Mouse (Mus musculus) forebrain, embryonic 15.5 days (tissue): ENCODE results near the gene Litaf. TPM values are rescaled to one million over a fixed set of nuclear protein-coding genes. Genes with fewer than 3 reads are reported as not detected.
A peak's percentile ranks its signal among the peaks of the same experiment; 100 is the strongest.

Experiments used
- ATAC-seq: fragments of 200-750 bp; cut with Nextera tagmentation; replicated peaks from 2 replicates; pipeline ENCODE4 v1.8.0; 2017; ENCODE audit warnings: mild to moderate bottlenecking, moderate TSS enrichment, moderate library complexity
- H3K27ac ChIP-seq: fragments of 300-500 bp; sonication (generic); replicated peaks from 2 replicates; pipeline ENCODE4 v1.5.1; 2015; ENCODE audit warnings: mild to moderate bottlenecking, inconsistent platforms
- H3K27me3 ChIP-seq: fragments of 300-500 bp; sonication (generic); 2 replicates; pipeline ENCODE4 v1.6.1; 2015; ENCODE audit warnings: inconsistent platforms
- H3K36me3 ChIP-seq: fragments of 300-500 bp; sonication (generic); 2 replicates; pipeline ENCODE4 v1.6.1; 2015; ENCODE audit warnings: mild to moderate bottlenecking, inconsistent platforms
- H3K4me1 ChIP-seq: fragments of 300-500 bp; sonication (generic); 2 replicates; pipeline ENCODE4 v1.6.1; 2015; ENCODE audit warnings: inconsistent platforms
- H3K4me2 ChIP-seq: fragments of 300-500 bp; sonication (generic); replicated peaks from 2 replicates; pipeline ENCODE4 v1.6.1; 2015; ENCODE audit warnings: mild to moderate bottlenecking, inconsistent platforms
- H3K4me3 ChIP-seq: fragments of 300-500 bp; sonication (generic); 2 replicates; pipeline ENCODE4 v1.5.1; 2015; ENCODE audit warnings: mild to moderate bottlenecking, inconsistent platforms
- H3K9ac ChIP-seq: fragments of 300-500 bp; sonication (generic); replicated peaks from 2 replicates; pipeline ENCODE4 v1.6.1; 2015; ENCODE audit warnings: mild to moderate bottlenecking, inconsistent platforms
- H3K9me3 ChIP-seq: fragments of 300-500 bp; sonication (generic); 2 replicates; pipeline ENCODE4 v1.6.1; 2016; ENCODE audit warnings: inconsistent platforms
- WGBS: fragments of 180-500 bp; shearing (Covaris S2); methylation state at CpG from one replicate; pipeline ENCODE4 v1.1.7; 2015; ENCODE audit warnings: mixed read lengths; 5-methylcytosine and 5-hydroxymethylcytosine counted together
- polyA plus RNA-seq: library from polyadenylated mRNA; unstranded; fragments of >200 nt; fragmentation: Nextera tagmentation; extraction: Ambion mirVana; gene quantifications from 2 replicates; pipeline ENCODE4 v1.2.1, GENCODE M21; 2015

Litaf gene
- 48.2 and 48.5 TPM in 2 replicates for polyA plus RNA-seq

DNA sequence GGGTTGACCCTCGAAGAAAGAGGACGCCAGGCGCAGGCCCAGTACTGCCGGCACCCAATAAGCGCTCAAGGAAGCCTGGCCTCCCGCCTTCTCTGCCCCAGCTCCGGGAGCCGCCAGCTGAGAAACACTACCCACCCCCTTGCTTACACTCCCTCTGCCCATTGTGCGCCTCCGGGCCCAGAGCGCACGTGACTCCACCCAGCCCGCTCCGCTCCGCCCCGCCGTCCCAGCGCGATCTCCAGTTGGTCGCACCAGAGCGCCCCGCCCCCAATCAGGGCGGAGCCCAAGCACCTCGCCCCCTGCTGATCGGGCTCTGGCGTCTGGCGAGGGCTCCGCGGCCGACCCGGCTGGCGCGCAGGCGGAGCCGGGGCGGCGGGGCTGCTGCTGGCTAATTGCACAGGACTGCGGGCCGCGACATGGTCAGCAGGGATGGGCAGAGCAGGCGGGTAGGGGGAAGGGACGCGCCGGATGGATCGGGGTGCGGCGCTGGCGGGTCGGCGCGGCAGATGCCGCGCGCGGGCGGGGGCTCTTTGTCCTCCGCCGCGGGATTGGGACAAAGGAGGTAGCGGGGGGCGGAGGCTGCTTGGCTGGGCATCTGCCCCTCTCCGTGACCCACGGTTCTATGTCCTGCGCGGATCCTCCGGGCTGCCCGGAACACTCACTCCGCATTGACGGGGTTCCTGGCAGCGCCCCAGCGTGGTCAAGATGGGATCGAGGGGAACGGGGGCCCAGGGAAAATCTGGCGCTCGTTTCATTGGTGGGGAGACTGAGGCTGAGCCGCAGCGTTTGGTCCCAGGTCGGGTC lies at the start of gene Litaf:
Litaf (minus strand) TSS at position 129 of the 804 bp plus-strand sequence.
- WGBS: under 1% methylated on average over 77 of the region's 78 CpGs
- Histone ChIP-seq H3K4me1 (peaks cover 64% of the 10 kb centered on the region), H3K27ac (peak within 1 kb of the TSS; percentile 98), H3K4me3 (peak within 1 kb of the TSS; percentile 84), H3K9me3 (no peaks in the 10 kb centered on the region), H3K27me3 (no peaks in the 10 kb centered on the region), H3K4me2 (peak within 1 kb of the TSS; percentile 74), H3K9ac (peak within 1 kb of the TSS; percentile 98), H3K36me3 (0 out of 2 replicates have a peak, but pooled peaks cover 1% of the 10 kb centered on the region)
- peak; percentile 97 for ATAC-seq

- Histone ChIP-seq H3K36me3 (0 out of 2 replicates have a peak, but pooled peaks cover 3% of the 10 kb centered on the region), H3K4me3 (no peak overlapping the region), H3K27me3 (no peaks in the 10 kb centered on the region), H3K4me1 (no peaks in the 10 kb centered on the region), H3K4me2 (no peak overlapping the region), H3K9ac (no peak overlapping the region), H3K9me3 (no peaks in the 10 kb centered on the region), H3K27ac (no peak overlapping the region)
- ATAC-seq: no peak
- WGBS: 60% methylated on average over 4 of the region's 4 CpGs
Observed at GRCm38 (mm10) chr16:11109198-11109740, 43.3 kb upstream of the Litaf start.

DNA sequence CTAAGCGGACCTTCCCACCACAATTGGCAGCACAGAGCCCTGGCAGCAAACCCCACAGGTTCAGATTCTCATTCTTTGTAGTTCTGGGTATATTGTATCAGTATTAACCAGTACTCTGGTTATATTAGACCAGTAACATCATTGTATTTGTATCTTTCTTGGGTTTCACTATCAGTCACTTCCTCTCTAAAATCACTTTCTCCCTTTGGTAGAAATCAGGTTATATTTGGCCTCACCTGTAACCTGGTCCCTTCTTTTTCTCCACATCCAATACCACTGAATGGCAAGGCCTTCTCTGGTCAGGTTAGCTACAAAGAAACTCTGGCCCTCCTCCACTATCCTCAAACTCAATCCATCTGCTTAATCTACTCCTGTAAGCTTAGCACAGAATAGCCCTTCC lies 38.9 kb upstream of the Litaf start:
- 74% methylated on average over 1 of the region's 1 CpGs for WGBS

GRCm38 (mm10) chr16:11097301-11097700 lies 31.3 kb upstream of the Litaf start:
- Histone ChIP-seq H3K27ac (no peak overlapping the region), H3K4me2 (no peak overlapping the region), H3K4me1 (no peaks in the 10 kb centered on the region), H3K9ac (no peak overlapping the region), H3K27me3 (no peaks in the 10 kb centered on the region), H3K9me3 (no peaks in the 10 kb centered on the region), H3K4me3 (no peak overlapping the region), H3K36me3 (peaks cover 5% of the 10 kb centered on the region; the same call in 1 of the 2 replicates)
- no peak for ATAC-seq
- 71% methylated on average over 3 of the region's 3 CpGs for WGBS

More for the DNA sequence above, 38.9 kb upstream of the Litaf start:
- H3K9me3 ChIP-seq: no peaks in the 10 kb centered on the region
- no peak overlapping the region for H3K4me2 ChIP-seq
- no peak overlapping the region for H3K4me3 ChIP-seq
- H3K4me1 ChIP-seq: no peaks in the 10 kb centered on the region
- no peak overlapping the region for H3K9ac ChIP-seq
- H3K27me3 ChIP-seq: no peaks in the 10 kb centered on the region
- no peak overlapping the region for H3K27ac ChIP-seq
- peaks cover 10% of the 10 kb centered on the region; the same call in 1 of the 2 replicates for H3K36me3 ChIP-seq
- ATAC-seq: no peak

- H3K36me3 ChIP-seq: peaks cover 25% of the 10 kb centered on the region
- no peaks in the 10 kb centered on the region for H3K4me1 ChIP-seq
- no peak overlapping the region for H3K27ac ChIP-seq
- WGBS: 94% methylated on average over 13 of the region's 13 CpGs
- H3K4me2 ChIP-seq: no peak overlapping the region
- no peaks in the 10 kb centered on the region for H3K9me3 ChIP-seq
- no peaks in the 10 kb centered on the region for H3K27me3 ChIP-seq
- H3K4me3 ChIP-seq: no peak overlapping the region
- no peak for ATAC-seq
- no peak overlapping the region for H3K9ac ChIP-seq
Observed at GRCm38 (mm10) chr16:11093717-11094386, 27.9 kb upstream of the Litaf start.

- 93% methylated on average over 3 of the region's 3 CpGs for WGBS
- ATAC-seq: no peak
- peaks cover 36% of the 10 kb centered on the region for H3K36me3 ChIP-seq
Observed at GRCm38 (mm10) chr16:11092523-11092922, 26.6 kb upstream of the Litaf start.

GRCm38 (mm10) chr16:11092061-11092460 lies 26.1 kb upstream of the Litaf start:
- Histone ChIP-seq H3K36me3 (peaks cover 36% of the 10 kb centered on the region), H3K4me3 (no peak overlapping the region), H3K9me3 (no peaks in the 10 kb centered on the region), H3K27me3 (no peaks in the 10 kb centered on the region), H3K4me2 (no peak overlapping the region), H3K27ac (no peak overlapping the region), H3K4me1 (peaks cover 14% of the 10 kb centered on the region), H3K9ac (no peak overlapping the region)
- 80% methylated on average over 4 of the region's 4 CpGs for WGBS
- ATAC-seq: no peak

More at GRCm38 (mm10) chr16:11092523-11092922, 26.6 kb upstream of the Litaf start:
- no peaks in the 10 kb centered on the region for H3K9me3 ChIP-seq
- no peak overlapping the region for H3K4me2 ChIP-seq
- H3K27me3 ChIP-seq: no peaks in the 10 kb centered on the region
- no peak overlapping the region for H3K4me3 ChIP-seq
- H3K27ac ChIP-seq: no peak overlapping the region
- no peak overlapping the region for H3K9ac ChIP-seq
- peaks cover 10% of the 10 kb centered on the region for H3K4me1 ChIP-seq

DNA sequence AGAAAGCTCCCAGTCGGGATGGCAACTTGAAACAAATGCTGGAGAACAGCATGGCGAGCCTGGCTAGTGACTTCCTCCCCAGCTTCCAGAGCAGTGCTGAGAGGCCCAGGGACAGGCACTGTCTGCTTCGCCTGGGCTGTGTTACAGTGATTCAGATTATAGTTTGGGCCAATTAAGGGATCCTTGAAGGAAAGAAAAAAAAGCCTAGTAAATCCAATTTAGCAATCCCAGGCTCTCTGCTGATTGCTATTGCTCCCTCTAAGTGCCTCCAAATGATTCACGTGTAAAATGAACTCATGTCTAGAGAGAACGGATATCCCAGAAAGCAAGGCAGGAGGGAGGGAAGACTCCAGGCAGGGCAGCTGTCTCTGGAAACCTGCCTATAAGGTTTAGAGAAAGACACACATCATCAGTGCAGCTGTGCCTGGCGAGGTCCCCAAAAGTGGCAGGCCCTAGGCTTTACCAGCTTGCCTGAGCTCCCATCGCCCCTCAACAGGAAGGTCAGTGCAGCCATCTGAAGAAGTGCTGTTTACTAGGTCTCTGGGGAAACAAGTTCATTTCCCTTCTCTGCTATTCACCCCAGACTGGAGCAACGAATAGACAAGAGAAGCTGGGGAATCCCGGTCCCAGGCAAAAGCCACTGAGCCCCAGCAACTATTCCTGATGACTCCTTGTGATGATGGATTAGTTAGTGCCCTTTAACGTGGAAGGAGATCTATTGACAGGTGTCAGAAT lies 25.0 kb upstream of the Litaf start:
- Histone ChIP-seq H3K9me3 (no peaks in the 10 kb centered on the region), H3K4me1 (peaks cover 23% of the 10 kb centered on the region), H3K27ac (0 out of 2 replicates have a peak overlapping the region, but pooled peaks have one; percentile 24), H3K4me2 (no peak overlapping the region), H3K36me3 (peaks cover 36% of the 10 kb centered on the region), H3K9ac (no peak overlapping the region), H3K4me3 (no peak overlapping the region), H3K27me3 (no peaks in the 10 kb centered on the region)
- 73% methylated on average over 10 of the region's 10 CpGs for WGBS
- no peak for ATAC-seq

- Histone ChIP-seq H3K9me3 (no peaks in the 10 kb centered on the region), H3K4me3 (no peak overlapping the region), H3K27me3 (no peaks in the 10 kb centered on the region), H3K4me1 (peaks cover 23% of the 10 kb centered on the region), H3K4me2 (no peak overlapping the region), H3K9ac (no peak overlapping the region), H3K27ac (peak overlapping the region; percentile 49; the same call in 1 of the 2 replicates), H3K36me3 (peaks cover 62% of the 10 kb centered on the region)
- 16% methylated on average over 5 of the region's 5 CpGs for WGBS
- peak; percentile 80 for ATAC-seq
Observed at GRCm38 (mm10) chr16:11086856-11087588, 21.1 kb upstream of the Litaf start.

DNA sequence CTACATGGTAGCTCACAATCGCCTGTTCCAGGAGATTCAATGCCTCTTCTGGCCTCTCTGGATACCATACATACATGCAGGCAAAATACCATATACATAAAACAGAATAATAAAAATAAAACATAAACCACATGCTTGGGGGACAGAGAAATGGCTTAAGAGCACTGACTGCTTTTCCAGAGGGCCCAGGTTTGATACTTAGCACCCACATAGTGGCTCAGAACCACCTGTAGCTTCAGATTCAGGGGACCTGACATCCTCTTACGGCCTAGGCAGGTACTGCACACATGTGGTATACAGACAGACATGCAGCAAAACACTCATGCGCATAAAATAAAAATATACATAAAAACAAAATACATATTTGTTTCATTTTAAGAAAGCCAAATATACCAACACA lies 20.3 kb upstream of the Litaf start:
- no peak overlapping the region for H3K9ac ChIP-seq
- H3K9me3 ChIP-seq: no peaks in the 10 kb centered on the region
- 94% methylated on average over 3 of the region's 3 CpGs for WGBS
- no peak overlapping the region for H3K27ac ChIP-seq
- H3K27me3 ChIP-seq: no peaks in the 10 kb centered on the region
- H3K36me3 ChIP-seq: peaks cover 59% of the 10 kb centered on the region
- no peak overlapping the region for H3K4me2 ChIP-seq
- no peak overlapping the region for H3K4me3 ChIP-seq
- H3K4me1 ChIP-seq: peaks cover 28% of the 10 kb centered on the region
- no peak for ATAC-seq

- 89% methylated on average over 8 of the region's 8 CpGs for WGBS
- H3K9ac ChIP-seq: no peak overlapping the region
- no peak for ATAC-seq
- peaks cover 28% of the 10 kb centered on the region for H3K4me1 ChIP-seq
- no peaks in the 10 kb centered on the region for H3K27me3 ChIP-seq
- no peaks in the 10 kb centered on the region for H3K9me3 ChIP-seq
- no peak overlapping the region for H3K27ac ChIP-seq
- no peak overlapping the region for H3K4me3 ChIP-seq
- H3K36me3 ChIP-seq: peaks cover 54% of the 10 kb centered on the region
- no peak overlapping the region for H3K4me2 ChIP-seq
Observed at GRCm38 (mm10) chr16:11084181-11084580, 18.2 kb upstream of the Litaf start.
